Comparison of ENCODE assay signal across 12 mouse cellular contexts in genomic region chr9:69334106-69334505, GRCm38 (mm10).
DNase-seq lines count a peak whose midpoint lies in the region; ATAC-seq and TF ChIP-seq lines count a peak whose summit lies in the region.
"Had no signal": no experiment of that assay in that cellular context is flagged by ENCODE, and none has a peak within 500 bp of the region (broad histone marks: within the 10 kb centered on the region; RNA-seq: fewer than 3 reads in every experiment).

No protein-coding gene starts in this region.

- WGBS in kidney, embryonic 15.5 days: 55% methylated on average over 8 of the region's 8 CpGs
- WGBS in midbrain, postnatal 0 days: 49% methylated on average over 8 of the region's 8 CpGs
- 79% methylated on average over 8 of the region's 8 CpGs for WGBS in midbrain, embryonic 10.5 days
- 30% methylated on average over 8 of the region's 8 CpGs for WGBS in embryonic facial prominence, embryonic 15.5 days

- no peaks in the 10 kb centered on the region for H3K27me3 ChIP-seq in kidney, embryonic 15.5 days
- no peaks in the 10 kb centered on the region for H3K27me3 ChIP-seq in midbrain, postnatal 0 days (ENCODE audit: insufficient read depth, low read length)
- no peaks in the 10 kb centered on the region for H3K27me3 ChIP-seq in midbrain, embryonic 10.5 days (ENCODE audit: low read depth, poor library complexity, severe bottlenecking)
- H3K27me3 ChIP-seq in embryonic facial prominence, embryonic 15.5 days: no peaks in the 10 kb centered on the region
- H3K27me3 ChIP-seq: intestine, embryonic 15.5 days; stomach, embryonic 15.5 days had no signal

- peaks cover 15% of the 10 kb centered on the region for H3K4me1 ChIP-seq in kidney, embryonic 15.5 days
- no peaks in the 10 kb centered on the region for H3K4me1 ChIP-seq in midbrain, postnatal 0 days (ENCODE audit: insufficient read depth, low read length)
- H3K4me1 ChIP-seq in midbrain, embryonic 10.5 days: 0 out of 2 replicates have a peak, but pooled peaks cover 7% of the 10 kb centered on the region
- peaks cover 40% of the 10 kb centered on the region for H3K4me1 ChIP-seq in embryonic facial prominence, embryonic 15.5 days

- no peak overlapping the region for H3K4me2 ChIP-seq in kidney, embryonic 15.5 days
- no peak overlapping the region for H3K4me2 ChIP-seq in midbrain, postnatal 0 days (ENCODE audit: low read depth, low read length, poor library complexity, severe bottlenecking)
- H3K4me2 ChIP-seq in embryonic facial prominence, embryonic 15.5 days (replicated peaks): no peak overlapping the region
- H3K4me2 ChIP-seq: intestine, embryonic 15.5 days; stomach, embryonic 15.5 days had no signal

- intact Hi-C loops in left cerebral cortex, adult 2 months (cut with DNase I): no loop called here

- ATAC-seq in kidney, embryonic 15.5 days (replicated peaks; ENCODE audit: low FRiP score): no peak
- no peak for ATAC-seq in midbrain, postnatal 0 days (ENCODE audit: low FRiP score)
- no peak for ATAC-seq in embryonic facial prominence, embryonic 15.5 days (ENCODE audit: insufficient number of reproducible peaks, low FRiP score, low TSS enrichment, low read depth)
- ATAC-seq: intestine, embryonic 15.5 days had no signal

- no peak overlapping the region for H3K9ac ChIP-seq in kidney, embryonic 15.5 days
- no peak overlapping the region for H3K9ac ChIP-seq in midbrain, postnatal 0 days (replicated peaks; ENCODE audit: low read length, poor library complexity, severe bottlenecking)
- no peak overlapping the region; the same call in 1 of the 2 replicates for H3K9ac ChIP-seq in embryonic facial prominence, embryonic 15.5 days
- H3K9ac ChIP-seq: intestine, embryonic 15.5 days; stomach, embryonic 15.5 days had no signal

- TF ChIP-seq CTCF in midbrain, postnatal 0 days (IDR thresholded peaks at IDR 0.05): no peak
- no peak for TF ChIP-seq CTCF in left cerebral cortex, adult 2 months (IDR thresholded peaks at IDR 0.05)

- H3K36me3 ChIP-seq in kidney, embryonic 15.5 days: no peaks in the 10 kb centered on the region
- no peaks in the 10 kb centered on the region for H3K36me3 ChIP-seq in midbrain, postnatal 0 days (ENCODE audit: insufficient read depth, low read length)
- H3K36me3 ChIP-seq in midbrain, embryonic 10.5 days: no peaks in the 10 kb centered on the region
- no peaks in the 10 kb centered on the region for H3K36me3 ChIP-seq in embryonic facial prominence, embryonic 15.5 days
- H3K36me3 ChIP-seq: intestine, embryonic 15.5 days; stomach, embryonic 15.5 days had no signal

- peak; percentile 30 for DNase-seq in kidney, adult 11 months
- DNase-seq in midbrain, postnatal 0 days (ENCODE audit: low spot score): peak; percentile 25
- no peak for DNase-seq in midbrain, embryonic 10.5 days (ENCODE audit: low spot score)
- peak; percentile 18 for DNase-seq in lung, postnatal 25 days (ENCODE audit: low spot score)
- no peak for DNase-seq in left cerebral cortex, adult 8-10 months (ENCODE audit: low spot score in 2 of 2)
- no peak for DNase-seq in left cerebral cortex, adult 2 months (ENCODE audit: extremely low spot score in 1 of 2, low spot score in 2 of 2)
- DNase-seq: cerebellum, adult 9-10 months; heart, postnatal 14 days had no signal

- no peaks in the 10 kb centered on the region for H3K9me3 ChIP-seq in kidney, embryonic 15.5 days (replicated peaks)
- H3K9me3 ChIP-seq in midbrain, postnatal 0 days (ENCODE audit: low read length): no peaks in the 10 kb centered on the region
- H3K9me3 ChIP-seq in midbrain, embryonic 10.5 days (replicated peaks): no peaks in the 10 kb centered on the region
- no peaks in the 10 kb centered on the region for H3K9me3 ChIP-seq in embryonic facial prominence, embryonic 15.5 days (replicated peaks)
- H3K9me3 ChIP-seq: intestine, embryonic 15.5 days; stomach, embryonic 15.5 days had no signal

- no peak overlapping the region for H3K4me3 ChIP-seq in kidney, embryonic 15.5 days (replicated peaks)
- no peak overlapping the region for H3K4me3 ChIP-seq in midbrain, postnatal 0 days (ENCODE audit: low read depth, low read length)
- H3K4me3 ChIP-seq in midbrain, embryonic 10.5 days: no peak overlapping the region
- H3K4me3 ChIP-seq in embryonic facial prominence, embryonic 15.5 days (replicated peaks): no peak overlapping the region
- H3K4me3 ChIP-seq in left cerebral cortex, adult 2 months: no peak overlapping the region
- H3K4me3 ChIP-seq: intestine, embryonic 15.5 days; stomach, embryonic 15.5 days had no signal

- no peak overlapping the region for H3K27ac ChIP-seq in kidney, embryonic 15.5 days
- H3K27ac ChIP-seq in midbrain, postnatal 0 days (ENCODE audit: low read depth, low read length): no peak overlapping the region
- no peak overlapping the region for H3K27ac ChIP-seq in midbrain, embryonic 10.5 days (replicated peaks)
- H3K27ac ChIP-seq in embryonic facial prominence, embryonic 15.5 days (replicated peaks): peak overlapping the region; percentile 25; the same call in 1 of the 2 replicates
- H3K27ac ChIP-seq in left cerebral cortex, adult 2 months: no peak overlapping the region
- H3K27ac ChIP-seq: intestine, embryonic 15.5 days; stomach, embryonic 15.5 days had no signal

Comparison
In these comparisons a context has a peak if more than half of its experiments do, and no peak if none do; other contexts are left out.
1. DNase-seq: peak in kidney, adult 11 months (single experiment), midbrain, postnatal 0 days (single experiment) and lung, postnatal 25 days (single experiment); none in midbrain, embryonic 10.5 days (single experiment), left cerebral cortex, adult 8-10 months (0 of 2) and left cerebral cortex, adult 2 months (0 of 2).